Mouse (Mus musculus) heart, embryonic 15.5 days (tissue): ENCODE measurements around the gene Notch1. TPM values are rescaled to one million over a fixed set of nuclear protein-coding genes. Genes with fewer than 3 reads are reported as not detected.
A peak's percentile ranks its signal among the peaks of the same experiment; 100 is the strongest.

Experiments
- ATAC-seq: fragments of 200-750 bp; cut with Nextera tagmentation; replicated peaks from 2 replicates; pipeline ENCODE4 v1.8.0; 2017; ENCODE audit warnings: low read depth, moderate TSS enrichment; ENCODE audit not compliant: insufficient number of reproducible peaks, insufficient read depth, low FRiP score
- H3K27ac ChIP-seq: fragments of 300-500 bp; sonication (generic); 2 replicates; pipeline ENCODE4 v1.5.1; 2015; ENCODE audit warnings: mild to moderate bottlenecking, inconsistent platforms
- H3K27me3 ChIP-seq: fragments of 300-500 bp; sonication (generic); 2 replicates; pipeline ENCODE4 v1.6.1; 2015; ENCODE audit warnings: inconsistent platforms
- H3K36me3 ChIP-seq: fragments of 300-500 bp; sonication (generic); 2 replicates; pipeline ENCODE4 v1.6.1; 2015; ENCODE audit warnings: mild to moderate bottlenecking, inconsistent platforms
- H3K4me1 ChIP-seq: fragments of 300-500 bp; sonication (generic); replicated peaks from 2 replicates; pipeline ENCODE4 v1.6.1; 2015; ENCODE audit warnings: inconsistent platforms
- H3K4me2 ChIP-seq: fragments of 300-500 bp; sonication (generic); 2 replicates; pipeline ENCODE4 v1.6.1; 2015; ENCODE audit warnings: inconsistent platforms, mild to moderate bottlenecking, moderate library complexity
- H3K4me3 ChIP-seq: fragments of 300-500 bp; sonication (generic); 2 replicates; pipeline ENCODE4 v1.5.1; 2015; ENCODE audit warnings: mild to moderate bottlenecking, inconsistent platforms
- H3K9ac ChIP-seq: fragments of 300-500 bp; sonication (generic); 2 replicates; pipeline ENCODE4 v1.6.1; 2015; ENCODE audit warnings: mild to moderate bottlenecking, inconsistent platforms
- H3K9me3 ChIP-seq: fragments of 300-500 bp; sonication (generic); replicated peaks from 2 replicates; pipeline ENCODE4 v1.6.1; 2016; ENCODE audit warnings: inconsistent platforms
- WGBS: fragments of 180-500 bp; shearing (Covaris S2); methylation state at CpG from one replicate; pipeline ENCODE4 v1.1.7; 2015; ENCODE audit warnings: mixed read lengths; 5-methylcytosine and 5-hydroxymethylcytosine counted together
- polyA plus RNA-seq: library from polyadenylated mRNA; unstranded; fragments of >200 nt; fragmentation: Nextera tagmentation; extraction: Ambion mirVana; gene quantifications from 2 replicates; pipeline ENCODE4 v1.2.1, GENCODE M21; 2015

Notch1 gene
- polyA plus RNA-seq, 1 experiment from 2014 or later = 10.8 TPM

DNA sequence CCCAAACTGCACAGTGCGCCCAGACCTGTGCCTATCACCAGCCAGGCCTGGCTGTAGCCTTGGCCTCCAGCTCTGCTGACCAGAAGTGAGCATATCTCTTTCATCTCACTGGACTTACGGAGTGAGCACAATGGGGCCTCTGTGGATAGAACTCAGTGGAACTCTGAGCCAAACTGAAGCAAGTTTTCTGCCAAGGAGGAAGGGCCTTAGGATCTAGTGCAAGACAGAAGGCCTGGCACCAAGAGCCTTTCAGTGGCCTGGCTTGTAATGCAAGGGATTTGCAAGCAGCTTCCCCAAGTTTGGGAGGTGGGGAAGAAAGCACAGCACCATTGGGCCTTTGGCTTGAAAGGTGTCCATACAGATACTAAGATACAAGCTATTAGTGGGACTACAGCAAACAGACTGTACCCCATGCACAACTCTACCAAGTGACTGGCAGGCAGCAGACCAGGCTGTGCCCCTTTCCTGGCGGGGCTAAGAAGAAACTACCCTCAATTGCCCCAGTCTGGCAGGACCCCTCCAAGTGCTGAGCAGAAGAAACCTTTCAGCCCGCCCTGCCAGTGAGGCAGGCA is 16.4 kb downstream of the Notch1 start:
- ATAC-seq = no peak
- Histone ChIP-seq H3K27me3 (peaks cover 9% of the 10 kb centered on the region; the same call in 1 of the 2 replicates), H3K27ac (peak overlapping the region; percentile 86), H3K36me3 (no peaks in the 10 kb centered on the region; the same call in 1 of the 2 replicates), H3K4me3 (peak overlapping the region; percentile 81), H3K9ac (peak overlapping the region; percentile 82; the same call in 1 of the 2 replicates), H3K4me1 (peaks cover 96% of the 10 kb centered on the region), H3K4me2 (peak overlapping the region; percentile 90), H3K9me3 (no peaks in the 10 kb centered on the region)
- WGBS = 66% methylated on average over 4 of the region's 4 CpGs

DNA sequence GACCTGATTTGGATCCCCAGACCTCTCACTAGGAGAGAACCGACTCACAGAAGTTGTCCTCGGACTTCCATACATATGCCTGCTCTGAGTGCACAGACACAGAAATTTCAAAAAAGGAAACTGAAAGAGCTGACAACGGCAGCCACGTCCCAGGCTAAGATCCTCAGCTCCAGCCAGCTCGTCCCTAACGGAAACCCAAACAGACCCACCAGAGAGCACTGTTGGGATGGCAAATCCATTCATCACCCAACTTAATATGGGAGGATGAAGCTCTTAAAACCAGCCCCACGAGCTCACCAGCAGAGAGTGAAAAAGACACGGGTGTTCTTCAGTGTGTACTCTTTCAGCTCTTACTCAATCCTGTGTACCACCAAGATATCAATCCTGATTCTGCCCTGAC is 17.8 kb downstream of the Notch1 start:
- no peaks in the 10 kb centered on the region for H3K9me3 ChIP-seq
- peak overlapping the region; percentile 86 for H3K27ac ChIP-seq
- peaks cover 96% of the 10 kb centered on the region for H3K4me1 ChIP-seq
- H3K4me3 ChIP-seq = peak overlapping the region; percentile 16; the same call in 1 of the 2 replicates
- no peak for ATAC-seq
- peak overlapping the region; percentile 7; the same call in 1 of the 2 replicates for H3K9ac ChIP-seq
- H3K36me3 ChIP-seq = no peaks in the 10 kb centered on the region; the same call in 1 of the 2 replicates
- H3K4me2 ChIP-seq = peak overlapping the region; percentile 90
- peaks cover 7% of the 10 kb centered on the region; the same call in 1 of the 2 replicates for H3K27me3 ChIP-seq
- 53% methylated on average over 8 of the region's 8 CpGs for WGBS

DNA sequence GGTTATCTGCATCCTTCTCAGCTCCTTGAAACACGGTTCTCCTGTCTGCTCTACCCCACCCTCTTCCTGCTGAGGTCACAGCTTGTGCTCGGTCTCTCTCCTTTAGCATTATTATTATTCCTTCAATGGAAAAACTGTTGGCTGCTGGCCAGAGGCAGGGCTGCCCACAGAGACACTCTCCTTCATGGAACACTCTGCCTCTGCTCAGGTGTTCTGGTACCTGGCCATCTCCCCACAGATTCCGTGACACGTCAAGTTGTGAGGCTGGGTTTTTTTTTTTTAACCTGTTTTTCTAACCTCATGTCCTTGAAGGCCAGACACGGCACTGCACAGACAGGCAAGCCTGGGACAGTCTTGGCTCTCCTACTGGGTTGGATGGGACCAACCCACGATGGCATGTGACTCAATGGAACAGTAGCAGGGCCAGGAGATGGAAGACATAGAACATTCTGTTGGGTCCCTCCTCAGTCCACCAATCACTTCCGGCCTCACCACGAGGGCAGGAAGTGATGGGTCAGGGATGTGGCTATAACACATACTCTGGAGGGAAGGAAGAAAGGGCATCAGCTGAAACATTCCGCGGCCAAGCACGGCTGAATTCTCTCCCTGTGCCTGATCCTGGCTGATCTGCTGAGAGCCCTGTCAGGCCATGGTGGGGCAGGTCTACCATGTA is 18.5 kb downstream of the Notch1 start:
- Histone ChIP-seq H3K9ac (peak overlapping the region; percentile 7; the same call in 1 of the 2 replicates), H3K9me3 (no peaks in the 10 kb centered on the region), H3K27me3 (peaks cover 7% of the 10 kb centered on the region; the same call in 1 of the 2 replicates), H3K4me3 (peak overlapping the region; percentile 16; the same call in 1 of the 2 replicates), H3K4me2 (peak overlapping the region; percentile 90), H3K36me3 (no peaks in the 10 kb centered on the region; the same call in 1 of the 2 replicates), H3K27ac (peak overlapping the region; percentile 86), H3K4me1 (peaks cover 98% of the 10 kb centered on the region)
- WGBS = 51% methylated on average over 11 of the region's 11 CpGs
- no peak for ATAC-seq

DNA sequence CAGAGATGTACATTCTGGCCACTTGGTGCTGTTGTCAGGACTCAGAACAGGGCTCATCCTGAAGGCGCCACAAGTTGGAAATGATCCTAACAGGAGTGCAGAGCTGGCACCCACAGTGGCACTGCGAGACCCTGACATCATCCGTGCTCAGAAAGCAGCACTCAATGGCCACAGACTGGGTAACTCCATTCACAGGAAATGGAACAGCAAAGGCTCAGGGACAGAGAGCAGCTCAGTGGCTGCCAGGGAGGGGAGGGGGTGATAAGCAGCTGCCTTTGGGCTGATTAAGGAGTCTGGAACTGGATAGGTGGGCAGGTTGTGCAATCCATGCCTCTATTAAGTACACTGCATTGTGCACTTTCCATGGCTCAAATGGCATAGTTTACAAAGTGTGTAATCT is 20.0 kb downstream of the Notch1 start:
- Histone ChIP-seq H3K27me3 (peaks cover 7% of the 10 kb centered on the region; the same call in 1 of the 2 replicates), H3K9ac (no peak overlapping the region), H3K4me3 (no peak overlapping the region), H3K27ac (peak overlapping the region; percentile 86), H3K4me2 (peak overlapping the region; percentile 26; the same call in 1 of the 2 replicates), H3K9me3 (no peaks in the 10 kb centered on the region), H3K36me3 (no peaks in the 10 kb centered on the region; the same call in 1 of the 2 replicates), H3K4me1 (peaks cover 98% of the 10 kb centered on the region)
- 59% methylated on average over 3 of the region's 3 CpGs for WGBS
- ATAC-seq = no peak

DNA sequence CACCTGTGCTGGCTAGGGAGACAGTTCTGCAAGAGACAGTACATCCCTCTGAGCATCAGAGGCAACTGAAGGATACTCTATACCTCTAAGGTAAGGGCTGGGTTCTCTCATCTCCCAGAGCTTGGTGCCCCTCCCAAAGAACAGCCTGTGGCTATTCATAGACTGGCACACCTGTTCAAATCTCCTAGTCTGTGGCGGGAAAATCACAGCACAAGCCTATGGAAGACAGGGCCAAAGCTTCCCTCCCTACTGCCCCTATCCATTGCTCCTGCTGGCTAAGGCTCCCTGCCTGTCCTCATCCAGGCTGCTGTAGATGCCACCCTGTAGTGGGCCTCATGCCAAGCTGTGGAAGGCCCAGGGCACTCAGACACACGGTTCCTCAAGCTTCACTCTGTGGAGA is 20.8 kb downstream of the Notch1 start:
- H3K27me3 ChIP-seq = peaks cover 3% of the 10 kb centered on the region; the same call in 1 of the 2 replicates
- H3K9me3 ChIP-seq = no peaks in the 10 kb centered on the region
- WGBS = 67% methylated on average over 2 of the region's 2 CpGs
- ATAC-seq = no peak
- peaks cover 98% of the 10 kb centered on the region for H3K4me1 ChIP-seq
- H3K9ac ChIP-seq = no peak overlapping the region
- peak overlapping the region; percentile 86 for H3K27ac ChIP-seq
- no peaks in the 10 kb centered on the region for H3K36me3 ChIP-seq
- H3K4me3 ChIP-seq = no peak overlapping the region
- H3K4me2 ChIP-seq = peak overlapping the region; percentile 26; the same call in 1 of the 2 replicates

DNA sequence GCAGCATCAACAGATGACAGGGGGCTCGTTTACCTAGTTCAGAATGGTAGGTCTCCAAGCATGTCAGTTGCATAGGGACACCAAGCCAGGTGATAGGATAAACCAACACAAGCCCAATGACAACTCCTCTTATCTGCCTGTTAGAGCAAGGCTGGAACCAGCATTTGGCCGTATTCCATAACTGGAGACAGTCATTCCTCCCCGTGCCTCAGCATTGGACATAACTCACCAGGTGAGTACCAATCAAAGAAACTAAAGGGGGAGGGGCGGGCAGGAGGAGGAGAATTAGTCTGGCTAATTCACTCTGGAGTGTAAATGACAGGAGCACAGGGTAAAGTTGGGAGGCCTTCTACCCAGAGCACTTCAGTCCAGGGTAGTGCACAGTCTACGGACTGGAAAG is 21.5 kb downstream of the Notch1 start:
- WGBS = 58% methylated on average over 5 of the region's 5 CpGs
- ATAC-seq = no peak

DNA sequence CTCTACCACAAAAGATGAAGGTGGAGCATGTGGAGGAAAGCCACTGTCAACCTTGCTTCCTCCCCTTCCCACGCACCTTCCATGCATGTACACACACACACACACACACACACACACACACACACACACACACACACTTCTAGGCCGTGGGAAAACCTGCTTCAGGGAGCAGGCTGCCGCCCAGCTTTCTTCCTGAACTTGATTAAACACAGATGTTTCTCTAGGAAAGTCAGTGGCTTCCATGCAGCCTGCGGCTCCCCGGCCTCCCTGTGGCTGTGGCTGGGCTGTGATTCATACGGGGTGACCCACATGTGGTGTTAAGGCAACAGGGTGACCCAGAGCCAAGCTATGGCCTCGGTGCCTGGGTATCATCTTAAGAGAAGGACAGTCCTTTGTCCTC is 22.1 kb downstream of the Notch1 start:
- H3K27me3 ChIP-seq = no peaks in the 10 kb centered on the region
- 44% methylated on average over 7 of the region's 7 CpGs for WGBS
- ATAC-seq = no peak
- peak overlapping the region; percentile 40 for H3K4me2 ChIP-seq
- H3K9ac ChIP-seq = no peak overlapping the region
- H3K4me1 ChIP-seq = peaks cover 99% of the 10 kb centered on the region
- no peak overlapping the region for H3K4me3 ChIP-seq
- peak overlapping the region; percentile 86 for H3K27ac ChIP-seq
- no peaks in the 10 kb centered on the region for H3K9me3 ChIP-seq
- no peaks in the 10 kb centered on the region for H3K36me3 ChIP-seq

More for the DNA sequence above, 21.5 kb downstream of the Notch1 start:
- Histone ChIP-seq H3K9me3 (no peaks in the 10 kb centered on the region), H3K36me3 (no peaks in the 10 kb centered on the region), H3K27me3 (no peaks in the 10 kb centered on the region), H3K27ac (peak overlapping the region; percentile 86), H3K4me1 (peaks cover 97% of the 10 kb centered on the region), H3K4me3 (no peak overlapping the region), H3K4me2 (peak overlapping the region; percentile 40; the same call in 1 of the 2 replicates), H3K9ac (no peak overlapping the region)

DNA sequence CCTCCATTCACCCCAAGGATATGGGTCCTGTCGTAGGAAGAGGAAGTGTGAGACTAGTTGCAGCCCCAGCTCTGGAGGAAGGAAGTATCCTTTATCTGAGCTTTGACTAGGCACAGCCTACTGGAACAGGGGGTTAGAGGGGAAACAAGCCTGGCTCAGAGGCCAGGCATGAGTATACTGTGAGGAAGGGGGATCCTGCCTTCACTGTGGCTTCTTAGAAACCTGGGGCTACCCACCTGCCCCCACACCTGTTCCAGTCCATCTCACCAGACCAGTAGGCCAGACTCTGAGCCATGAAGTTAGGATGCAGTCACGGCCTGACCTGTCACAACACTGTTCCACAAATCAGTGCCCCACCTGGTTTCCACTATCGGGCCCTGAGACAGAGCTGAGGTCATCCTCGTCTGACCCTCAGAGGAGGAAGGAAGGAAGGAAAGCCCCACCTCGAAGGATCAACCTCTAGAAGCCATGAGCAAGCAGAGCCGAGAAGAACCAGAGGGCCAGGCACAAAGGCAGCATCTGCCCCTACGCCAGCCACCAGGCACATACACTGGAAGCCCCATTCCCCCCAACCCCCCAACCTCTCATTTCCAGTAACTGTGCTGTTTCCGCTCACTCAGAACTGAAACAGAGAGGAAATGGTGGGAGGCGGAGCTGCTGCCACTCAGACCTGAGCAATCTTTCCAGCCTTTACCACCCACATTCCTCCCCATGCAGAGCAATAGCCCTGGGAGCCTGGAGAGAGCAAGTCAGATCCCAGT is 23.3 kb downstream of the Notch1 start:
- Histone ChIP-seq H3K27me3 (no peaks in the 10 kb centered on the region), H3K36me3 (no peaks in the 10 kb centered on the region), H3K27ac (peak overlapping the region; percentile 86), H3K9ac (0 out of 2 replicates have a peak overlapping the region, but pooled peaks have one; percentile 15), H3K4me3 (peak overlapping the region; percentile 2; the same call in 1 of the 2 replicates), H3K4me2 (peak overlapping the region; percentile 40), H3K4me1 (peaks cover 99% of the 10 kb centered on the region), H3K9me3 (no peaks in the 10 kb centered on the region)
- peak; percentile 51 for ATAC-seq
- WGBS = 44% methylated on average over 9 of the region's 9 CpGs

DNA sequence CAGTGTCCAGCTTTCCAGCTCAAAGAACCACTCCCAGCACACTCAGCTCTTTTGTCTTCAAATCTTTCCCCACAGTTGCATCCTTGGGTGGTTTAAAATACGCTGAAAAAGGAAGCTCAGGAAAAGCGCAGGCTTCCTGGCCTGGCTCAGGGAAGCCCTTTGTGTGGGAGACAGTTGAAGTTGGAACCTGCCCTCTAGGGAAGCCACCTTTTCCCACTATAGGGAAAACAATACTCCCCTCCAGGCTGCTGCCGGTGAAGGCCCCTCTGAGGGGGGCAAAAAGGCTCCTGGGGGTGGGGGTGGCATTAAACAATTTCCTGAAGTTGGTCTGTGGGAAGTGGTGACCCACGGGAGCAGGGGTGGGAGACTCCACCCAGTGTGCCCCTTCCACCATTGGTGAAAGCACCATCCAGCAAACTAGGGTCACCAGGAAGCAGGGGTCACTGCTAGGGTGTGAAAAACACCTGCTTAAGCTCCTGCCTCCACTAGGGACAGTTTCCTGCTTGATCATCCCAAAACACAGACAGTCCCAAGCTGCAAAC is 25.6 kb downstream of the Notch1 start:
- H3K9me3 ChIP-seq = no peaks in the 10 kb centered on the region
- H3K27me3 ChIP-seq = no peaks in the 10 kb centered on the region
- no peak overlapping the region for H3K4me3 ChIP-seq
- whole genome bisulfite sequencing = 44% methylated on average over 4 of the region's 4 CpGs
- H3K9ac ChIP-seq = peak overlapping the region; percentile 13; the same call in 1 of the 2 replicates
- peaks cover 99% of the 10 kb centered on the region for H3K4me1 ChIP-seq
- H3K4me2 ChIP-seq = peak overlapping the region; percentile 2; the same call in 1 of the 2 replicates
- no peaks in the 10 kb centered on the region for H3K36me3 ChIP-seq
- ATAC-seq = 0 out of 2 replicates have a peak, but pooled peaks have one; percentile 12
- H3K27ac ChIP-seq = peak overlapping the region; percentile 86

DNA sequence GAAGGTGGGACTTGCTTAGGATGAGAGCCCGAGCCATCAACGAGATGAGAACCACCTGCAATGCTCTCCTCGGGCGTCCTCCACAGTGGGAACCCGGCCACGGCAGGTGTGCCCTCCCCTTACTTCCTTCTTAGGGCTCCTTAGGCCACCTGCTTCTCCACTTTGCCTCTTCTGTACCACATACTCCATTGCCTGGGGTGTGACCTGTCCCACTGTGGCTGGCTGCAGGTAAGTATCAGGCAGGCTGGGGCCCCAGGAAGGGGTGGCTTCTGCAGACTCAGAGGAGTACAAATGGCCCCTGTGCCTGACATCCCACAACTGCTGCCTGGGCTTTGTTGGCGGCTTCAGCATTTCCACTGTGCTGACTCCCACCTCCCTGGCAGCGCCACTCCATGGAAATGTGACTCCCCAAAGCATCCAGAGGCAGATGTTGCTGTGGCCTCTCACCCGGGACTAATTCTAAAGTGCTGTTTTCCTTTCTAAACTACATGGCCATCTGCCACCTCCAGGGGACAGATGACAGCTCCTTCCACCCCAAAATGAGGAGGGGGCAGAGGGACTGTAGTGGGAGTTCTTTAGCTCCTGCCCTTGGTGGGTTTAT is 27.8 kb downstream of the Notch1 start:
- no peaks in the 10 kb centered on the region for H3K27me3 ChIP-seq
- no peak for ATAC-seq
- 0 out of 2 replicates have a peak, but pooled peaks cover 3% of the 10 kb centered on the region for H3K36me3 ChIP-seq
- no peaks in the 10 kb centered on the region for H3K9me3 ChIP-seq
- peak overlapping the region; percentile 86 for H3K27ac ChIP-seq
- peaks cover 95% of the 10 kb centered on the region for H3K4me1 ChIP-seq
- no peak overlapping the region for H3K4me3 ChIP-seq
- WGBS = 54% methylated on average over 9 of the region's 9 CpGs
- H3K9ac ChIP-seq = no peak overlapping the region
- H3K4me2 ChIP-seq = no peak overlapping the region
